Mouse (Mus musculus) limb, embryonic 14.5 days (tissue): ENCODE measurements around the gene Agpat2. TPM values are rescaled to one million over a fixed set of nuclear protein-coding genes. Genes with fewer than 3 reads are reported as not detected.

Experiments used
- ATAC-seq: fragments of 200-750 bp; cut with Nextera tagmentation; 2 replicates; pipeline ENCODE4 v1.8.0; 2017; ENCODE audit warnings: low read depth, moderate number of reproducible peaks, moderate TSS enrichment; ENCODE audit not compliant: low FRiP score
- DNase-seq: peaks from one replicate; pipeline ENCODE4 v3.0.0-alpha.2; 2015; ENCODE audit warnings: low spot score
- H3K27ac ChIP-seq: fragments of 300-500 bp; sonication (generic); replicated peaks from 2 replicates; pipeline ENCODE4 v1.5.1; 2014; ENCODE audit warnings: low read depth, mild to moderate bottlenecking, low read length, moderate library complexity, mixed read lengths
- H3K27me3 ChIP-seq: fragments of 300-500 bp; sonication (generic); 2 replicates; pipeline ENCODE4 v1.6.1; 2014; ENCODE audit warnings: low read length, mixed read lengths; ENCODE audit not compliant: control insufficient read depth, insufficient read depth
- H3K36me3 ChIP-seq: fragments of 300-500 bp; sonication (generic); 2 replicates; pipeline ENCODE4 v1.6.1; 2014; ENCODE audit warnings: mild to moderate bottlenecking, low read length, moderate library complexity, mixed read lengths; ENCODE audit not compliant: control insufficient read depth, insufficient read depth
- H3K4me1 ChIP-seq: fragments of 300-500 bp; sonication (generic); 2 replicates; pipeline ENCODE4 v1.6.1; 2014; ENCODE audit warnings: antibody characterized with exemption, low read length, mixed read lengths; ENCODE audit not compliant: control insufficient read depth, insufficient read depth
- H3K4me2 ChIP-seq: fragments of 300-500 bp; sonication (generic); replicated peaks from 2 replicates; pipeline ENCODE4 v1.6.1; 2014; ENCODE audit warnings: low read depth, mild to moderate bottlenecking, low read length, moderate library complexity; ENCODE audit not compliant: severe bottlenecking
- H3K4me3 ChIP-seq: fragments of 300-500 bp; sonication (generic); replicated peaks from 2 replicates; pipeline ENCODE4 v1.5.1; 2014; ENCODE audit warnings: low read length
- H3K9ac ChIP-seq: fragments of 300-500 bp; sonication (generic); 2 replicates; pipeline ENCODE4 v1.6.1; 2014; ENCODE audit warnings: mild to moderate bottlenecking, low read depth, low read length, moderate library complexity; ENCODE audit not compliant: severe bottlenecking
- H3K9me3 ChIP-seq: fragments of 300-500 bp; sonication (generic); 2 replicates; pipeline ENCODE4 v1.6.1; 2016; ENCODE audit warnings: low read length; ENCODE audit not compliant: control insufficient read depth
- POLR2A ChIP-seq: fragments of 200-500 bp; IDR thresholded peaks from 2 replicates; pipeline ENCODE4 v1.8.0; 2012; ENCODE audit warnings: inconsistent platforms, mild to moderate bottlenecking, moderate library complexity, borderline replicate concordance; ENCODE audit not compliant: insufficient read depth, insufficient read length; ENCODE audit errors: extremely low read depth
- WGBS: fragments of 180-500 bp; shearing (Covaris S2); extraction: QIAGEN DNeasy Blood & Tissue Kit; methylation state at CpG from one replicate; pipeline ENCODE4 v1.1.7; 2014; 5-methylcytosine and 5-hydroxymethylcytosine counted together
- polyA plus RNA-seq, 2 experiments: library from polyadenylated mRNA; depleted of rRNA in 1 of 2; stranded (reverse) in 1 of 2; unstranded in 1 of 2; fragments of >200 nt; fragmentation: Nextera tagmentation in 1 of 2; extraction: Ambion mirVana in 1 of 2; gene quantifications; 2 replicates each; pipeline versions ENCODE4 v1.2.1 to v1.2.3; 2012 to 2014

Gene Agpat2
- polyA plus RNA-seq, 2 experiments = 24.1 to 27.8 TPM

DNA sequence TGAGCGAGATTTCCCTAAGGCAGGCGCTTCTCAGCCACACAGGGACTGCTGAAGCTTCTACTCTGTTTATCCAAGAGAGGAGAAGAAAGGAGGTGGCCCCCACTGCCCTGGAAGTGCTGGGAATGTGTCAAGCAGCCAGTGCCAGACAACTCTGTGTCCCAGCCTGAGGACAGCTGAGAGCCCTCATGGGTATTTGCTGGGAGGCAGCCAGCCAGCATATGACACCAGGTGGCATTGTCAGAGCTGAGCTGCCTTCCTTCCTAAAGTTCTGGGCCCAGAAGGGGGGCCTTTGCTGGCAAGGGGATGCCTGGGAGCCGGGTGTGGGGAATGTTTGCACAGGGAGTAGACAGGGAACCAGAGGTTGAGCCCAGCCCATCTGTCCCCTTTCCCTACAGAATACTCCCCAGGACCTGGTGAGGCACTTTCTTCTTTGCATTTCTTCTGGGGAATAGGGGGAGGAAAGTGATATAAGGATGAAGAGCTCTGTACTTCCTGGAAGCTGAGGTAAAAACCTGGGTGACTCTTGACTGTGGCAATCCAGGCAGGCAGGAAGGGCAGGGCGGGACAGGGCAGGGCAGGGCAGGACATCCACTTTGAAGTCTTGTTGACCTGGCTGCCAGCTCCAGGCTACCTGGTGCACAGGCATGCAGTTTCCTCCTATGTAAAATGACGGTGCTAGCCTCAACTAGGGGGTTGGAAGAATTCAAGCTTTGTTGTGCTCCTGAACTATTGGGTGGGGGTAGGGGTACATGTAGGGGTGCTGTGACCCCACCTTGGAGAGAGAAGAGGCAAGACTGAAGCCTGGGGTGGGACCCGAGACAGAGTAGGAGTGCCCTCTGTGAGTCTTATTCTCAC is 3.1 kb upstream of the Agpat2 start:
- Histone ChIP-seq H3K9ac (no peak overlapping the region), H3K4me2 (no peak overlapping the region), H3K36me3 (no peaks in the 10 kb centered on the region), H3K4me3 (no peak overlapping the region), H3K27ac (0 out of 2 replicates have a peak overlapping the region, but pooled peaks have one; percentile 19), H3K9me3 (no peaks in the 10 kb centered on the region), H3K27me3 (no peaks in the 10 kb centered on the region), H3K4me1 (peaks cover 15% of the 10 kb centered on the region)
- WGBS = 46% methylated on average over 6 of the region's 6 CpGs
- no peak for DNase-seq
- peak; percentile 33 for ATAC-seq
- no peak for TF ChIP-seq POLR2A

DNA sequence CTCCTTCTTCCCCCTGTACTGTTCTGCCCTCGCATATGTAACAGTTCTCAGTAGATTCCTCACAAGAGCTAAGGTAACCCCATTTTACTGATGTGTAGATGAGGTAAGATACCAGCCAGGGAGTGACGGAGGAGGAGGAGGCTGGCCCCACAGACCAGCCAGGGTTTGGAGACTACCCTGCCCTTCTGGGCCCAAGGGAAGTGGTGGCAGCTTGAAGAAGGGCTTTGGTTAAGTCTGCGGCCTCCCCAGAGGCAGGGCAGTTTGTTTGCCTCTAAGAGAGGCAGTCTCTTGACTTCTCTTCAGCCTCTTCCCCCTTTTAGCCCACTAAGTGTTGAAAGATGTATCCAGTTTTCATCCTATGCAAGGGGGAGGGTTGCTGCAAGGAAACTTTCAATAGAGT is 2.4 kb upstream of the Agpat2 start:
- DNase-seq = no peak
- WGBS = 84% methylated on average over 3 of the region's 3 CpGs
- no peaks in the 10 kb centered on the region for H3K36me3 ChIP-seq
- H3K4me3 ChIP-seq = no peak overlapping the region
- 0 out of 2 replicates have a peak overlapping the region, but pooled peaks have one; percentile 19 for H3K27ac ChIP-seq
- no peak for ATAC-seq
- no peak overlapping the region for H3K4me2 ChIP-seq
- H3K9ac ChIP-seq = no peak overlapping the region
- no peaks in the 10 kb centered on the region for H3K9me3 ChIP-seq
- no peak for TF ChIP-seq POLR2A
- H3K4me1 ChIP-seq = peaks cover 15% of the 10 kb centered on the region
- H3K27me3 ChIP-seq = no peaks in the 10 kb centered on the region

DNA sequence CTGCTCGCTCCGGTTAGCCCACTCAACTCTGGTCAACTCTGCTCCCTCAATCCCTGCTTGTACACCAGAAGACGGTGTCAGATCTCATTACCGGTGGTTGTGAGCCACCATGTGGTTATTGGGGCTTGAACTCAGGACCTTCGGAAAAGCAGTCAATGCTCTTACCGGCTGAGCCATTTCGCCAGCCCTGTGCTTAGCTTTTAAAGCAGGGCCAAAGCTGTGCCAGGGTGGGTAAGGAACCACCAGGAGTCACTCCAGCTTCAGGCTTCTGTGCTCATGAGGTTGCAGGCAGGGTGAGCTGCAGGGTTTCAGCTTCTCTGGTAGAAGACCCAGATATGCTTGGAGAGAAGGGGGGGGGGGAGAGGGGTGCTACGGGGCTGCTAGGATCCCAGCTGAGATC is 1.1 kb upstream of the Agpat2 start:
- Histone ChIP-seq H3K9ac (no peak overlapping the region), H3K4me1 (peaks cover 15% of the 10 kb centered on the region), H3K27ac (no peak overlapping the region), H3K36me3 (no peaks in the 10 kb centered on the region), H3K27me3 (no peaks in the 10 kb centered on the region), H3K9me3 (no peaks in the 10 kb centered on the region), H3K4me2 (no peak overlapping the region), H3K4me3 (no peak overlapping the region)
- WGBS = 81% methylated on average over 8 of the region's 8 CpGs
- ATAC-seq (no peak), DNase-seq (no peak)
- TF ChIP-seq POLR2A = no peak

DNA sequence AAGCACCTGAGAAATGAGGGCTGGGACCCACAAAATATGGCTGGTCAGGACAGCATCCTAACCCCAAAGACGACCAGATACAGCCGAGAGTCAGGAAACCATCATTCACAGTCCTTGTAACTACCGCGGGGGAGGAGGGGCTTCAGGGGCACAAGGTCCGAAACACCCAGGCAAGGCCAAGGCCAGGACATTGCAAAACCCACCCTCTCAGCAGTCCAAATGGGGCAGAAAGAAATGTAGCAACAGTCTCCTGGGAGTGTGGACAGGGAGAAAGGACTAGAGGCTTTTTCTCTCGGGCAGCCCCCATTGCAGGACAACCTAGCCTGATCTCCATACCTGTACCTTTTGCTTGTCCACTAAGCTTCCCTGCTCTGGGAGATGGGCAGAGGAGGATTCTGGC is 1.1 kb downstream of the Agpat2 start:
- Histone ChIP-seq H3K4me1 (peaks cover 15% of the 10 kb centered on the region), H3K4me3 (peak overlapping the region; percentile 59), H3K4me2 (peak overlapping the region; percentile 79), H3K9me3 (no peaks in the 10 kb centered on the region), H3K36me3 (no peaks in the 10 kb centered on the region), H3K27ac (no peak overlapping the region), H3K9ac (peak overlapping the region; percentile 85), H3K27me3 (no peaks in the 10 kb centered on the region)
- 15% methylated on average over 6 of the region's 6 CpGs for WGBS
- ATAC-seq = no peak
- no peak for TF ChIP-seq POLR2A
- no peak for DNase-seq

DNA sequence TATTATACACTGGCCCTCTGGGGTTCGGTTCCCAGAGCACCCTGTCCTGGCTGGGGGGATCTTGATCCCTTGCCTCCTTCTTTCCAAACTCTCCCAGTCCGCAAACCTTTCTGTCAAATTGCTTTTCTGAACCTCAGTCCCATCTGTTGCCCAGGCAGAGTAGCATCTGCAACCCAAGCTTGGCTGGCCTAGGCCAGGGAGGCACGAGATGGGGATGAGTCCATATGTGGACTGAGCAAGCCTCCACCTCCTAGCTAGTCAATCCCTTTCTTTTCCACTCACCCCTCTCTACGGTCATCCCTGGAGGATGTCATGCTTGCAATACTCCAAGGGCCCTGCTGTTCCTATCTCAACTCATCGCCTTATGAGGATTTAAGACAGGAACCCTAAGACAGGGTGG is 1.6 kb downstream of the Agpat2 start:
- no peak overlapping the region; the same call in 1 of the 2 replicates for H3K4me3 ChIP-seq
- TF ChIP-seq POLR2A = no peak
- H3K27me3 ChIP-seq = no peaks in the 10 kb centered on the region
- H3K9ac ChIP-seq = no peak overlapping the region
- WGBS = 89% methylated on average over 5 of the region's 5 CpGs
- H3K9me3 ChIP-seq = no peaks in the 10 kb centered on the region
- no peak overlapping the region for H3K27ac ChIP-seq
- ATAC-seq (no peak), DNase-seq (no peak)
- peak overlapping the region; percentile 79; the same call in 1 of the 2 replicates for H3K4me2 ChIP-seq
- no peaks in the 10 kb centered on the region for H3K36me3 ChIP-seq
- H3K4me1 ChIP-seq = peaks cover 15% of the 10 kb centered on the region
